Mouse (Mus musculus): ENCODE measurements around the gene Spred1. TPM values are rescaled to one million over a fixed set of nuclear protein-coding genes. Genes with fewer than 3 reads are reported as not detected.

The Spred1 gene
- polyA plus RNA-seq (2012; rRNA removed) = 2.7 and 2.9 TPM in 2 replicates

GRCm38 (mm10) chr2:117121212-117121983 lies at the start of gene Spred1:
Gene Spred1, plus strand, starts transcription at chr2:117121374.

Other genes with a start within 250 kb of the Spred1 start
- not detected in 2 replicates for gene Tmco5, start 242.7 kb upstream of the Spred1 start, polyA plus RNA-seq (2012; rRNA removed)
- 12.2 and 13.3 TPM in 2 replicates for gene Fam98b, start 128.4 kb downstream of the Spred1 start, polyA plus RNA-seq (2012; rRNA removed)
- gene Rasgrp1, start 221.6 kb downstream of the Spred1 start, polyA plus RNA-seq (2012; rRNA removed) = 0.43 and 0.51 TPM in 2 replicates